ENCODE assay signal across 15 mouse cellular contexts in the genomic region with DNA sequence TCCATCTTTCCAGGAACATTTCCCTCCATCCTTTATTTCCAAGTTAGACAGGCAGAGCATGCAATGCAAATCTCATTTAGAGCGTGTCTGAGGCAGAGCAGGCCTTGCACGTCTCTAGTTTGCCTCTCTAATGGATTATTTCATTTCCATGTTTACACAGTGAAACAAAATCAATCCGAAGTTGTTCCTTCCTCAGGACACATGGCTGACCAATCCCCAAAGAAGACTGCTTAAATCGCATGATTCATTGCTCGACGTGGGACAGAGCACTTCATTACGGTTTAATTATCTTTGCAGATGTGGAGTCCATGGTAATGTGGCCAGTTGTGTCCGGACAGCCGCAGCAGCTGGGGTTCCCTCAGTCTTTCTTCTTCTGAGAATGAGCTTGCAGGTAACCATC.
"Had no signal": no experiment of that assay in that cellular context is flagged by ENCODE, and none has a peak within 500 bp of the region (broad histone marks: within the 10 kb centered on the region; RNA-seq: fewer than 3 reads in every experiment).

No protein-coding gene starts in this region.

- H3K36me3 ChIP-seq: midbrain, embryonic 13.5 days; midbrain, embryonic 15.5 days; neural tube, embryonic 12.5 days had no signal

- DNase-seq: lung, adult 18-20 months; lung, embryonic 14.5 days; lung, postnatal 10 days; lung, postnatal 4 days; right cerebral cortex, adult 18-20 months; right cerebral cortex, postnatal 25 days; right cerebral cortex, postnatal 4 days; spleen, adult 18-20 months; thymus, adult 18-20 months; thymus, postnatal 14 days; thymus, postnatal 36 days had no signal

- ATAC-seq: midbrain, embryonic 13.5 days; midbrain, embryonic 15.5 days had no signal

- H3K9me3 ChIP-seq: midbrain, embryonic 13.5 days; midbrain, embryonic 15.5 days; neural tube, embryonic 12.5 days had no signal

- H3K4me2 ChIP-seq: lung, embryonic 14.5 days; midbrain, embryonic 11.5 days; midbrain, embryonic 13.5 days; midbrain, embryonic 15.5 days; neural tube, embryonic 12.5 days had no signal

- H3K4me1 ChIP-seq: neural tube, embryonic 12.5 days had no signal

- H3K27me3 ChIP-seq: midbrain, embryonic 13.5 days; midbrain, embryonic 15.5 days; neural tube, embryonic 12.5 days had no signal

- H3K27ac ChIP-seq: midbrain, embryonic 13.5 days; midbrain, embryonic 15.5 days; neural tube, embryonic 12.5 days had no signal

- H3K4me3 ChIP-seq: midbrain, embryonic 13.5 days; midbrain, embryonic 15.5 days; neural tube, embryonic 12.5 days had no signal

- H3K9ac ChIP-seq: lung, embryonic 14.5 days; midbrain, embryonic 13.5 days; midbrain, embryonic 15.5 days; neural tube, embryonic 12.5 days had no signal
